Mouse (Mus musculus) CH12.LX (cell line): ENCODE results near the gene Cmtm7. TPM values are rescaled to one million over a fixed set of nuclear protein-coding genes. Genes with fewer than 3 reads are reported as not detected.

ENCODE experiments used
- DNase-seq: peaks from one replicate; pipeline ENCODE4 v3.0.0-alpha.2; 2013; ENCODE audit errors: extremely low read depth
- H3K27ac ChIP-seq: 2 replicates; pipeline ENCODE4 v1.5.1; 2012; ENCODE audit warnings: low read depth, mild to moderate bottlenecking, control low read depth, moderate library complexity; ENCODE audit not compliant: insufficient read depth
- H3K27me3 ChIP-seq: replicated peaks from 2 replicates; pipeline ENCODE3; 2012; ENCODE audit warnings: inconsistent platforms
- H3K36me3 ChIP-seq, 2 experiments: replicated peaks in 1 of 2; 2 replicates each; pipeline versions ENCODE3 to v1.6.1; 2012; ENCODE audit warnings: inconsistent platforms in 1 of 2, low read length in 1 of 2, mild to moderate bottlenecking in 1 of 2, mixed read lengths in 1 of 2, moderate library complexity in 1 of 2; ENCODE audit not compliant: control insufficient read depth in 1 of 2, insufficient read depth in 1 of 2
- H3K4me1 ChIP-seq, 2 experiments: 2 replicates each; pipeline ENCODE4 v1.6.1; 2012; ENCODE audit warnings: inconsistent platforms in 1 of 2, moderate library complexity in 1 of 2; ENCODE audit not compliant: insufficient read depth in 2 of 2, control insufficient read depth in 1 of 2
- H3K4me2 ChIP-seq: 2 replicates; pipeline ENCODE4 v1.6.1; 2012; ENCODE audit warnings: low read depth, mild to moderate bottlenecking, control low read depth; ENCODE audit not compliant: poor library complexity, insufficient read depth, severe bottlenecking
- H3K4me3 ChIP-seq, 3 experiments: fragments of 150-350 bp in 1 of 3; sonication (generic) in 1 of 3; replicated peaks in 1 of 3; 2 replicates each; pipeline versions ENCODE3 to v1.5.1; 2011 to 2012; ENCODE audit warnings: low read depth in 2 of 3, low read length in 2 of 3, mild to moderate bottlenecking in 2 of 3, moderate library complexity in 2 of 3, control low read depth in 1 of 3, improper control_type of control experiment in 1 of 3, inconsistent platforms in 1 of 3, mixed read lengths in 1 of 3; ENCODE audit not compliant: poor library complexity in 1 of 3
- H3K79me2 ChIP-seq: replicated peaks from 2 replicates; pipeline ENCODE4 v1.6.1; 2012; ENCODE audit warnings: mild to moderate bottlenecking, moderate library complexity; ENCODE audit not compliant: control insufficient read depth, poor library complexity, insufficient read depth, severe bottlenecking; ENCODE audit errors: extremely low read depth
- H3K9ac ChIP-seq: 2 replicates; pipeline ENCODE4 v1.6.1; 2012; ENCODE audit warnings: low read depth, mild to moderate bottlenecking, control low read depth, moderate library complexity; ENCODE audit not compliant: insufficient read depth
- H3K9me3 ChIP-seq: replicated peaks from 2 replicates; pipeline ENCODE3; 2012; ENCODE audit warnings: low read length, inconsistent platforms, mixed read lengths
- BHLHE40 ChIP-seq: IDR thresholded peaks from 2 replicates; pipeline ENCODE4 v1.6.1; 2011; ENCODE audit warnings: mild to moderate bottlenecking, low read depth, low read length, improper control_type of control experiment
- CTCF ChIP-seq, 2 experiments: IDR thresholded peaks in 1 of 2; conservative IDR thresholded peaks in 1 of 2; 2 replicates each; pipeline ENCODE4 v1.5.1; 2011 to 2012; ENCODE audit warnings: low read depth in 2 of 2, low read length in 2 of 2, improper control_type of control experiment in 1 of 2, inconsistent platforms in 1 of 2, mild to moderate bottlenecking in 1 of 2, moderate library complexity in 1 of 2
- ELF1 ChIP-seq: IDR thresholded peaks from 2 replicates; pipeline ENCODE4 v1.6.1; 2014; ENCODE audit warnings: low read depth, mild to moderate bottlenecking, inconsistent platforms, low read length, improper control_type of control experiment
- EP300 ChIP-seq: IDR thresholded peaks from 2 replicates; pipeline ENCODE4 v1.6.1; 2011; ENCODE audit warnings: low read length, improper control_type of control experiment
- ETS1 ChIP-seq: conservative IDR thresholded peaks from 2 replicates; pipeline ENCODE4 v1.6.1; 2012; ENCODE audit warnings: low read depth, mild to moderate bottlenecking, inconsistent platforms, low read length, improper control_type of control experiment, moderate library complexity
- GABPA ChIP-seq: IDR thresholded peaks from 2 replicates; pipeline ENCODE4 v1.6.1; 2012; ENCODE audit warnings: low read depth, low read length, improper control_type of control experiment, inconsistent platforms; ENCODE audit not compliant: insufficient replicate concordance
- HCFC1 ChIP-seq: IDR thresholded peaks from 2 replicates; pipeline ENCODE4 v1.6.1; 2012; ENCODE audit warnings: low read depth, mild to moderate bottlenecking, inconsistent platforms, low read length, improper control_type of control experiment
- IRF4 ChIP-seq: IDR thresholded peaks from 2 replicates; pipeline ENCODE4 v1.6.1; 2014; ENCODE audit warnings: low read depth, mild to moderate bottlenecking, inconsistent platforms, low read length, improper control_type of control experiment
- JUN ChIP-seq: IDR thresholded peaks from 2 replicates; pipeline ENCODE4 v1.6.1; 2011; ENCODE audit warnings: low read depth, mild to moderate bottlenecking, low read length, improper control_type of control experiment, moderate library complexity; ENCODE audit not compliant: insufficient read depth
- JUND ChIP-seq: conservative IDR thresholded peaks from 2 replicates; pipeline ENCODE4 v1.6.1; 2011; ENCODE audit warnings: low read depth, low read length, improper control_type of control experiment
- MAX ChIP-seq: IDR thresholded peaks from 2 replicates; pipeline ENCODE4 v1.6.1; 2011; ENCODE audit warnings: low read length, improper control_type of control experiment
- MXI1 ChIP-seq: IDR thresholded peaks from 2 replicates; pipeline ENCODE4 v1.6.1; 2011; ENCODE audit warnings: mild to moderate bottlenecking, low read depth, low read length, improper control_type of control experiment
- NELFE ChIP-seq: IDR thresholded peaks from 2 replicates; pipeline ENCODE4 v1.6.1; 2011; ENCODE audit warnings: low read depth, low read length, improper control_type of control experiment
- PAX5 ChIP-seq: IDR thresholded peaks from 2 replicates; pipeline ENCODE4 v1.6.1; 2012; ENCODE audit warnings: low read length, inconsistent platforms, mixed read lengths
- POLR2AphosphoS2 ChIP-seq: IDR thresholded peaks from 2 replicates; pipeline ENCODE4 v1.6.1; 2011; ENCODE audit warnings: low read depth, low read length, improper control_type of control experiment
- SMC3 ChIP-seq: IDR thresholded peaks from 2 replicates; pipeline ENCODE4 v1.6.1; 2011; ENCODE audit warnings: low read depth, low read length, improper control_type of control experiment
- TBP ChIP-seq: conservative IDR thresholded peaks from 2 replicates; pipeline ENCODE4 v1.6.1; 2011; ENCODE audit warnings: low read depth, low read length, improper control_type of control experiment
- TCF12 ChIP-seq: IDR thresholded peaks from 2 replicates; pipeline ENCODE4 v1.6.1; 2014; ENCODE audit warnings: low read depth, mild to moderate bottlenecking, inconsistent platforms, low read length, improper control_type of control experiment
- USF1 ChIP-seq: IDR thresholded peaks from 2 replicates; pipeline ENCODE4 v1.6.1; 2014; ENCODE audit warnings: low read depth, mild to moderate bottlenecking, inconsistent platforms, low read length, improper control_type of control experiment
- USF2 ChIP-seq: conservative IDR thresholded peaks from 2 replicates; pipeline ENCODE4 v1.6.1; 2011; ENCODE audit warnings: low read depth, low read length, improper control_type of control experiment
- ZKSCAN1 ChIP-seq: IDR thresholded peaks from 2 replicates; pipeline ENCODE4 v1.6.1; 2012; ENCODE audit warnings: low read depth, inconsistent platforms, low read length, improper control_type of control experiment, borderline replicate concordance
- dilution Hi-C: fragments of 300-500 bp; cut with MboI; formaldehyde crosslinking; loops from 2 replicates; pipeline ENCODE4 v1.14.3; 2020; ENCODE audit warnings: low sequenced_read_pairs; ENCODE audit not compliant: extremely low pct_unique_long_range_greater_than_20kb, extremely low pct_ligation_motif_present
- in situ Hi-C: fragments of 300-500 bp; cut with MboI; formaldehyde crosslinking; loops from 3 replicates; pipeline ENCODE4 v1.14.3; 2019; ENCODE audit warnings: low sequenced_read_pairs, low pct_ligation_motif_present, low pct_unique_long_range_greater_than_20kb, mixed read lengths
- polyA plus RNA-seq: library from polyadenylated mRNA; unstranded; fragments of >175 nt; gene quantifications from 2 replicates; pipeline ENCODE4 v1.2.1, GENCODE M21; 2012; ENCODE audit warnings: low read depth; ENCODE audit not compliant: insufficient read length
- total RNA-seq, 2 experiments: library from RNA; depleted of rRNA; stranded (reverse); fragments of 300-350 nt in 1 of 2; fragments of >200 nt in 1 of 2; gene quantifications; 2 replicates each; pipeline ENCODE4 v1.2.3; 2012 to 2014

Gene Cmtm7
- total and polyA plus RNA-seq, 3 experiments: 45.5 to 80.8 (median 46.0) TPM

DNA sequence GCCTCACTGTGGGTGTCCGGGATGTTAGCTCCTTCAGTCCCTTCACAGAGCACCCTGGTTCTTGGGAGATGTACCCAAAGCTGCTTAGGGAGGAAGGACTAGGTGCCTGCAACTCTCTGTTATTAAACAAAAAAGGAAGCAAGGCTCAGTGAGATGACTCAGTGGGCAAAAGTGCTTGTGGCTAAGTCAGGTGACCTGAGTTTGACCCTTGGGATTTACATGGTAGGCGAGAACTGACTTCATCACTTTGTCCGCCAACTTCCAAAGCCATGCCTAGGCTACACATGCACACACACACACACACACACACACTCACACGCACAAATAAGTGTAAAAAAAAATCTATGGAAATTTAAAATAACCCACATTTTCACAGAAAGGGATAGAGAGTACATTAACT is 30.3 kb upstream of the Cmtm7 start:
- H3K9me3 ChIP-seq: no peaks in the 10 kb centered on the region
- H3K27me3 ChIP-seq: no peaks in the 10 kb centered on the region
- no peak overlapping the region for H3K27ac ChIP-seq
- H3K79me2 ChIP-seq: no peaks in the 10 kb centered on the region
- 0 out of 2 replicates have a peak overlapping the region, but pooled peaks have one; percentile 35 for H3K4me2 ChIP-seq
- no peak overlapping the region for H3K9ac ChIP-seq
- TF ChIP-seq ZKSCAN1 (no peak), USF2 (peak; percentile 60), NELFE (no peak), EP300 (peak; percentile 84), USF1 (peak; percentile 65), MXI1 (no peak), GABPA (no peak), JUND (peak; percentile 73), TCF12 (no peak), BHLHE40 (peak; percentile 92), PAX5 (no peak), ETS1 (peak; percentile 82), POLR2AphosphoS2 (no peak), SMC3 (no peak), IRF4 (peak; percentile 49), ELF1 (no peak), JUN (peak; percentile 61; the same call in 1 of the 2 replicates), CTCF (conservative IDR thresholded peaks at IDR 0.05 in 1 of 2, IDR thresholded peaks at IDR 0.05 in 1 of 2; ENCODE audit: low read depth in 2 of 2, low read length in 2 of 2) (no peak)
- dilution Hi-C loops (no loop called here), in situ Hi-C loops (loop anchor here (10.0 kb wide), 1 partner anchor 73 kb away; no protein-coding TSS in a partner anchor)
- peak; percentile 88 for DNase-seq
- H3K4me3 ChIP-seq: no peak overlapping the region
- peaks cover 6 to 69% of the 10 kb centered on the region in 2 experiments for H3K4me1 ChIP-seq
- H3K36me3 ChIP-seq: no peaks in the 10 kb centered on the region

DNA sequence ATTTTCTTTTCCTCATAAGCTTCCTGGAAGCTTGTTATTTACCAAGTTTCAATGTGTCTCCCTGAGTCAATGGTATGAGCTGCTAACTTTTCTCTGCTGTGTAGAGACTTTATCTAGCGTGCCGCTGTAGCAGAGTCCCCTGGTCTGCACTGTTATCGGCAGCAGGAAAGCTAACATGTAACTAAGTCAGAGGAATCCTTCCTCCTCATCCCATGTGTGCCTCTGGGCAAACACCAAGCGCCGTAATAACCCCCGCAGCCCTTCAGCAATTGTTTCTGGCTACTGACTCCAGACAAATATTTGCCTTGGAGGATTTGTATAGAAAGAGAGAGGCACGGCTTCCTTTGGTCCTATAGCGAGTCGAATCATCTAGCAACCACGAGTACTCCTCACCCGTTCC is 29.2 kb upstream of the Cmtm7 start:
- H3K9me3 ChIP-seq: no peaks in the 10 kb centered on the region

More for the DNA sequence above, 29.2 kb upstream of the Cmtm7 start:
- Histone ChIP-seq H3K27ac (no peak overlapping the region), H3K4me2 (0 out of 2 replicates have a peak overlapping the region, but pooled peaks have one; percentile 4), H3K79me2 (no peaks in the 10 kb centered on the region), H3K4me3 (no peak overlapping the region)
- dilution Hi-C loops: no loop called here
- TF ChIP-seq NELFE (no peak), MAX (peak; percentile 23; the same call in 1 of the 2 replicates), HCFC1 (no peak), JUND (no peak), TBP (no peak), POLR2AphosphoS2 (no peak)
- TF ChIP-seq, all 38 proteins: peak for 1
- in situ Hi-C loops: loop anchor here (10.0 kb wide), 1 partner anchor 74 kb away; no protein-coding TSS in a partner anchor
- H3K9ac ChIP-seq: no peak overlapping the region
- peaks cover 6 to 59% of the 10 kb centered on the region in 2 experiments for H3K4me1 ChIP-seq
- DNase-seq: no peak
- H3K36me3 ChIP-seq: no peaks in the 10 kb centered on the region
- H3K27me3 ChIP-seq: no peaks in the 10 kb centered on the region
